8 mouse cellular contexts compared by ENCODE assay signal in genomic region chr9:119631899-119632533, GRCm38 (mm10). TPM values are rescaled to one million over a fixed set of nuclear protein-coding genes. Genes with fewer than 3 reads are reported as not detected.
DNase-seq lines count a peak whose midpoint lies in the region; ATAC-seq and TF ChIP-seq lines count a peak whose summit lies in the region.

No protein-coding gene starts in this region.

- WGBS in lung, embryonic 14.5 days = 10% methylated on average over 15 of the region's 15 CpGs
- 5% methylated on average over 15 of the region's 15 CpGs for WGBS in heart, embryonic 14.5 days

- no peak overlapping the region for H3K4me3 ChIP-seq in lung, embryonic 14.5 days (ENCODE audit: low read depth, low read length)
- no peak overlapping the region for H3K4me3 ChIP-seq in heart, embryonic 14.5 days (ENCODE audit: control insufficient read depth in 1 of 2, insufficient read depth in 1 of 2, low read depth in 1 of 2, low read length in 2 of 2)

- H3K9ac ChIP-seq in lung, embryonic 14.5 days = no peak overlapping the region
- H3K9ac ChIP-seq in heart, embryonic 14.5 days (ENCODE audit: low read length) = no peak overlapping the region

- peaks cover 11% of the 10 kb centered on the region for H3K4me1 ChIP-seq in lung, embryonic 14.5 days (ENCODE audit: insufficient read depth)
- peaks cover 38 to 41% of the 10 kb centered on the region in 2 experiments for H3K4me1 ChIP-seq in heart, embryonic 14.5 days (ENCODE audit: control insufficient read depth in 2 of 2, insufficient read depth in 2 of 2, low read length in 2 of 2)

- H3K27ac ChIP-seq in lung, embryonic 14.5 days (ENCODE audit: low read depth) = no peak overlapping the region
- peak overlapping the region; percentile 86 to 90 for H3K27ac ChIP-seq in heart, embryonic 14.5 days (replicated peaks in 1 of 2; ENCODE audit: control insufficient read depth in 1 of 2, insufficient read depth in 1 of 2, low read depth in 2 of 2, low read length in 2 of 2)

- H3K4me2 ChIP-seq in lung, embryonic 14.5 days = no peak overlapping the region
- peak overlapping the region; percentile 40 for H3K4me2 ChIP-seq in heart, embryonic 14.5 days (ENCODE audit: low read length)

- H3K9me3 ChIP-seq in lung, embryonic 14.5 days (ENCODE audit: low read depth, low read length) = no peaks in the 10 kb centered on the region
- H3K9me3 ChIP-seq in heart, embryonic 14.5 days (ENCODE audit: control insufficient read depth, low read length) = no peaks in the 10 kb centered on the region

- peak; percentile 87 for ATAC-seq in lung, embryonic 14.5 days (ENCODE audit: insufficient read depth)
- peak; percentile 71 for ATAC-seq in heart, embryonic 14.5 days (ENCODE audit: insufficient number of reproducible peaks, insufficient read depth, low FRiP score, low read depth)
- no peak for ATAC-seq in megakaryocyte, adult 5-6 weeks (ENCODE audit: poor library complexity, severe bottlenecking)

- H3K27me3 ChIP-seq in lung, embryonic 14.5 days (ENCODE audit: insufficient read depth, low read length) = peaks cover 3% of the 10 kb centered on the region; the same call in 1 of the 2 replicates
- no peaks in the 10 kb centered on the region for H3K27me3 ChIP-seq in heart, embryonic 14.5 days (ENCODE audit: control insufficient read depth, insufficient read depth, low read length)

- DNase-seq in lung, embryonic 14.5 days = peak; percentile 80
- DNase-seq in lung, postnatal 25 days (ENCODE audit: low spot score) = no peak
- peak; percentile 16 to 30 for DNase-seq in cerebellum, postnatal 36 days
- peak; percentile 7 to 23 for DNase-seq in kidney, postnatal 36 days
- DNase-seq in urinary bladder, postnatal 25 days (ENCODE audit: low spot score) = no peak
- DNase-seq in layer of hippocampus, postnatal 36 days = no peak

- TF ChIP-seq CTCF in lung, embryonic 14.5 days (IDR thresholded peaks at IDR 0.05; ENCODE audit: low read depth) = no peak

- H3K36me3 ChIP-seq in lung, embryonic 14.5 days (ENCODE audit: insufficient read depth) = no peaks in the 10 kb centered on the region
- H3K36me3 ChIP-seq in heart, embryonic 14.5 days (ENCODE audit: control insufficient read depth, insufficient read depth, low read length) = no peaks in the 10 kb centered on the region

RNA-seq across cellular contexts. Expression of gene Scn5a, which starts 53.2 kb away (rescaled TPM):
- 0.76 and 0.95 TPM in 2 replicates for polyA plus RNA-seq in lung, embryonic 14.5 days (2014; fragmentation: Nextera tagmentation; extraction: Ambion mirVana)
- 7.9 and 10.0 TPM in 2 replicates for polyA plus RNA-seq in heart, embryonic 14.5 days (2014; fragmentation: Nextera tagmentation; extraction: Ambion mirVana)
- not detected in 2 replicates for total RNA-seq in megakaryocyte, adult 5-6 weeks (2015)
- total RNA-seq in megakaryocyte, adult 5-6 weeks (2017) = not detected in 2 replicates
- total RNA-seq in layer of hippocampus, postnatal 36 days (2021) = 1 to 10 TPM in 1 of 2 experiments, under 1 TPM in 1; 0.91 to 1.2 TPM

Comparison
In these comparisons a context has a peak if more than half of its experiments do, and no peak if none do; other contexts are left out.
1. DNase-seq: peak in lung, embryonic 14.5 days (single experiment), cerebellum, postnatal 36 days (2 of 2) and kidney, postnatal 36 days (2 of 2); none in lung, postnatal 25 days (single experiment), urinary bladder, postnatal 25 days (single experiment) and layer of hippocampus, postnatal 36 days (0 of 2).